Mouse (Mus musculus): ENCODE measurements around the gene Hoxb9. TPM values are rescaled to one million over a fixed set of nuclear protein-coding genes. Genes with fewer than 3 reads are reported as not detected.
A peak's percentile ranks its signal among the peaks of the same experiment; 100 is the strongest.

Hoxb9 gene
- polyA plus RNA-seq, 1 experiment from 2014 or later: 3.4 TPM

DNA sequence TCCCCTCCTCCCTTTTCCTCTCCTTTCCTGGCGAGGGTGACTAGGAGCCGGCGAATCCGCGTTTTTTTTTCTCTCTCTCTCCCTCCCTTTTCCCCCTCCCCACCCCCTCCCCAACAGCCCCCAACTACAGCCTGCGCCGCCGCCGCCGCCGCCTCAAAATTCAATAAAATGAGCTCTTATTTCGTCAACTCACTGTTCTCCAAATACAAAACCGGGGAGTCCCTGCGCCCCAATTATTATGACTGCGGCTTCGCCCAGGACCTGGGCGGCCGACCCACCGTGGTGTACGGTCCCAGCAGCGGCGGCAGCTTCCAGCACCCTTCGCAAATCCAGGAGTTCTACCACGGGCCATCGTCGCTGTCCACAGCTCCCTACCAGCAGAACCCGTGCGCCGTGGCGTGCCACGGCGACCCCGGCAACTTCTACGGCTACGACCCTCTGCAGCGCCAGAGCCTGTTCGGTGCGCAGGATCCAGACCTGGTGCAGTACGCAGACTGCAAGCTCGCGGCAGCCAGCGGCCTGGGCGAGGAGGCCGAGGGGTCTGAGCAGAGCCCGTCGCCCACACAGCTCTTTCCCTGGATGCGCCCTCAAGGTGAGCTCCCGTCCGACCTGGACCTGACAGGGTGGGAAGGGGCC, 11.7 kb downstream of the Hoxb9 start:
- peaks cover 82% of the 10 kb centered on the region for H3K4me1 ChIP-seq
- no peaks in the 10 kb centered on the region for H3K9me3 ChIP-seq (replicated peaks)
- peak; percentile 85 for DNase-seq (ENCODE audit: low spot score)
- H3K27me3 ChIP-seq (ENCODE audit: low read depth, poor library complexity, severe bottlenecking): peaks cover 99% of the 10 kb centered on the region
- H3K27ac ChIP-seq: peak overlapping the region; percentile 89
- WGBS: under 1% methylated on average over 49 of the region's 49 CpGs
- H3K36me3 ChIP-seq: no peaks in the 10 kb centered on the region
- peak overlapping the region; percentile 65 for H3K4me3 ChIP-seq

DNA sequence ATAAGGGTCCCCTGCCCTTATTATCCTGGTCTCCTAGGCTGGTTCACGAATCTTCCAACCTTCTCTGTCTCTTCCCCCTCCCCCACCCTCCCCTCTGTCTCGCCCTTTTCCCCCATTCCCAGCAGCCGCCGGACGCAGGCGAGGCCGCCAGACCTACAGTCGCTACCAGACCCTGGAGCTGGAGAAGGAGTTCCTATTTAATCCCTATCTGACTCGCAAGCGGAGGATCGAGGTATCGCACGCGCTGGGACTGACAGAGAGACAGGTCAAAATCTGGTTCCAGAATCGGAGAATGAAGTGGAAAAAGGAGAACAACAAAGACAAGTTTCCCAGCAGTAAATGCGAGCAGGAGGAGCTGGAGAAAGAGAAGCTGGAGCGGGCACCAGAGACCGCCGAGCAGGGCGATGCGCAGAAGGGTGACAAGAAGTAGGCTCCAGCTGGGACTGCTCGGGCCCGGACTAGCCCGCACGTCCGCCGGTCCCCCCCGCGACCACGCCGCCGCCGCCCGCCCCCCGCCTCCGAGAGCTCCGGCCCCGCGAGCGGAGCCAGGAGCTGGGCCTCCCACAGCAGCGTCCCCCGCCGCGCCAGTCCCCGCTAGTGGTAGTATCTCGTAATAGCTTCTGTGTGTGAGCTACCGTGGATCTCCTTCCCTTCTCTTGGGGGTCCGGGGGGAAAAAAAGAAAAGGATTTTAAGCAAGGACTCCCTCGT, 12.9 kb downstream of the Hoxb9 start:
- Histone ChIP-seq H3K27me3 (ENCODE audit: low read depth, poor library complexity, severe bottlenecking) (peaks cover 99% of the 10 kb centered on the region), H3K9me3 (replicated peaks) (no peaks in the 10 kb centered on the region), H3K4me3 (peak overlapping the region; percentile 65), H3K36me3 (no peaks in the 10 kb centered on the region), H3K27ac (peak overlapping the region; percentile 89), H3K4me1 (peaks cover 76% of the 10 kb centered on the region)
- WGBS: under 1% methylated on average over 49 of the region's 49 CpGs
- DNase-seq (ENCODE audit: low spot score): peak; percentile 77

DNA sequence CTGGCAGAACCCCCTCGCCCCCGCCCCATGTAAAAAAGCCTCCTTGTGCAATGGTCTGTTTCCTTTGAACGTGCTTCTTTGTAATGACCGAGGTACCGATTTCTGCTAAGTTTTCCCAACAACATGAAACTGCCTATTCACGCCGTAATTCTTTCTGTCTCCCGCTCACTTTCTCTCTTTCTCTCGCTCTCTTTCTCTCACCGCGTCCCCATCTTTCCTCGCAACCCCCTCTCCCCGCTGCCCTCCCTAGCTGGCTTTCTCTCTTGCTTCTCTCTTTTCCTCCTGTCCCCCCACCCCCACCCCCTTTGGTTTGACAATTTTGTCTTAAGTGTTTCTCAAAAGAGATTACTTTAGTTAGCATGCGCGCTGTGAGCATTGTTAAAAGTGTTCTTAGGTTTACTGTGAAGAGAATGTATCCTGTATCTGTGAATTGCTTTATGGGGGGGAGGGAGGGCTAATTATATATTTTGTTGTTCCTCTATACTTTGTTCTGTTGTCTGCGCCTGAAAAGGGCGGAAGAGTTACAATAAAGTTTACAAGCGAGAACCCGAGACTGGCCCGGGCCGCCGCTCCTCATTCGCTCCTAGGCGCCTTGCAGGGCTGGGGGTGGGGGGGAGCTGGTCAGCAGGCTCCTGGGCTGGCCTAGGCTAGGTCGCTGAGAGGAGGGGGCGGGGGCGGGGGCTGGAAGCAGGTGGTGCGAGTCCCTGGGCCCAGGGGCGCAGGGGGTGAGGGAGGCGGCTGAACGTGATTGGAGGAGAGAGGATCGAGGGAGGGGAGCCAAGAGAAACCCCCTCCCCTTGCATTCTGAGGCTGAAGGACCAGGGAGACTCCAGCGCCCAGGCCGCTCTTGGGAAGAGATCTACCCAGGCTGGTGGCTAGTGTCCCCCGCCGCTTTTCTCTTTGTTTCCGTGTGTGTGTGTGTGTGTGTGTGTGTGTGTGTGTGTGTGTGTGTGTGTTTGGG, 13.8 kb downstream of the Hoxb9 start:
- Histone ChIP-seq H3K4me3 (peak overlapping the region; percentile 65), H3K9me3 (replicated peaks) (no peaks in the 10 kb centered on the region), H3K27ac (peak overlapping the region; percentile 89), H3K4me1 (peaks cover 76% of the 10 kb centered on the region), H3K36me3 (no peaks in the 10 kb centered on the region), H3K27me3 (ENCODE audit: low read depth, poor library complexity, severe bottlenecking) (peaks cover 99% of the 10 kb centered on the region)
- DNase-seq (ENCODE audit: low spot score): peak; percentile 87
- WGBS: under 1% methylated on average over 37 of the region's 37 CpGs

- Histone ChIP-seq H3K9me3 (replicated peaks) (no peaks in the 10 kb centered on the region), H3K27ac (peak within 1 kb of the TSS; percentile 89), H3K4me3 (peak within 1 kb of the TSS; percentile 65), H3K4me1 (peaks cover 84% of the 10 kb centered on the region), H3K36me3 (no peaks in the 10 kb centered on the region), H3K27me3 (ENCODE audit: low read depth, poor library complexity, severe bottlenecking) (peaks cover 99% of the 10 kb centered on the region)
- peak; percentile 86 for DNase-seq (ENCODE audit: low spot score)
- under 1% methylated on average over 43 of the region's 43 CpGs for WGBS
These were observed 14.8 kb downstream of the Hoxb9 start, which contains the start of gene Hoxb7 for GRCm38 (mm10) chr11:96285771-96286738. Hoxb7 (plus strand) TSS chr11:96286623.

GRCm38 (mm10) chr11:96286739-96287385, 15.6 kb downstream of the Hoxb9 start:
- Histone ChIP-seq H3K4me3 (peak overlapping the region; percentile 65), H3K27me3 (ENCODE audit: low read depth, poor library complexity, severe bottlenecking) (peaks cover 99% of the 10 kb centered on the region), H3K36me3 (no peaks in the 10 kb centered on the region), H3K9me3 (replicated peaks) (no peaks in the 10 kb centered on the region), H3K27ac (peak overlapping the region; percentile 89), H3K4me1 (peaks cover 82% of the 10 kb centered on the region)
- WGBS: under 1% methylated on average over 55 of the region's 55 CpGs
- DNase-seq (ENCODE audit: low spot score): peak; percentile 73

DNA sequence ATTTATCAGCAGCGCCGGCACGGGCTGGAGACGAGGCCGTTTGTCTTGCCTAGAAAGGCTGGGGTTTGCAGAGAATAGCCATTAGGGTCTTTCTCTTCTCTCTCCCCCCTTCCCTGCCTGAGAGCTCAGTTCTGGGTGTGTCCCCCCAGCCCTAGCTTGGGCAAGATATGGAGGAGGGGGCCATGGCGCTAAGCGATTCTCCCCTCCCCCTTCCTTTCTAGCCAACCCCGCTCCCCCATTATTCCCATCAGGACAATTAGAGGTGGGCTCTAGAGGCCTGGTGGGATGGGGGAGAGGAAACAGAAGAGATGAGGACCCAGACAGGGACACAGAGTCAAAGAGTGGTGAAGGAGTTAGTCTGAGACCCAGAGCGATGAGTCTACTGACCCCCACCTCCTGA, 16.2 kb downstream of the Hoxb9 start:
- Histone ChIP-seq H3K4me3 (peak overlapping the region; percentile 65), H3K36me3 (no peaks in the 10 kb centered on the region), H3K27ac (peak overlapping the region; percentile 89), H3K4me1 (peaks cover 82% of the 10 kb centered on the region), H3K27me3 (ENCODE audit: low read depth, poor library complexity, severe bottlenecking) (peaks cover 99% of the 10 kb centered on the region), H3K9me3 (replicated peaks) (no peaks in the 10 kb centered on the region)
- WGBS: 2% methylated on average over 9 of the region's 9 CpGs
- DNase-seq (ENCODE audit: low spot score): no peak

- no peak for DNase-seq (ENCODE audit: low spot score)
- no peak overlapping the region for H3K4me3 ChIP-seq
- no peaks in the 10 kb centered on the region for H3K36me3 ChIP-seq
- H3K27me3 ChIP-seq (ENCODE audit: low read depth, poor library complexity, severe bottlenecking): peaks cover 99% of the 10 kb centered on the region
- H3K4me1 ChIP-seq: peaks cover 82% of the 10 kb centered on the region
- 28% methylated on average over 1 of the region's 1 CpGs for WGBS
- H3K27ac ChIP-seq: no peak overlapping the region
- H3K9me3 ChIP-seq (replicated peaks): no peaks in the 10 kb centered on the region
These were observed 17.4 kb downstream of the Hoxb9 start for GRCm38 (mm10) chr11:96288455-96289221.

- Histone ChIP-seq H3K27me3 (ENCODE audit: low read depth, poor library complexity, severe bottlenecking) (peaks cover 99% of the 10 kb centered on the region), H3K27ac (no peak overlapping the region), H3K4me1 (peaks cover 80% of the 10 kb centered on the region), H3K4me3 (no peak overlapping the region), H3K36me3 (no peaks in the 10 kb centered on the region), H3K9me3 (replicated peaks) (no peaks in the 10 kb centered on the region)
- no peak for DNase-seq (ENCODE audit: low spot score)
- 22% methylated on average over 21 of the region's 21 CpGs for WGBS
These were observed 18.0 kb downstream of the Hoxb9 start for GRCm38 (mm10) chr11:96289293-96289692.

GRCm38 (mm10) chr11:96289837-96290236, 18.6 kb downstream of the Hoxb9 start:
- H3K27ac ChIP-seq: no peak overlapping the region
- WGBS: 37% methylated on average over 6 of the region's 6 CpGs
- no peak overlapping the region for H3K4me3 ChIP-seq
- no peak for DNase-seq (ENCODE audit: low spot score)
- peaks cover 80% of the 10 kb centered on the region for H3K4me1 ChIP-seq
- H3K36me3 ChIP-seq: no peaks in the 10 kb centered on the region
- no peaks in the 10 kb centered on the region for H3K9me3 ChIP-seq (replicated peaks)
- H3K27me3 ChIP-seq (ENCODE audit: low read depth, poor library complexity, severe bottlenecking): peaks cover 99% of the 10 kb centered on the region

DNA sequence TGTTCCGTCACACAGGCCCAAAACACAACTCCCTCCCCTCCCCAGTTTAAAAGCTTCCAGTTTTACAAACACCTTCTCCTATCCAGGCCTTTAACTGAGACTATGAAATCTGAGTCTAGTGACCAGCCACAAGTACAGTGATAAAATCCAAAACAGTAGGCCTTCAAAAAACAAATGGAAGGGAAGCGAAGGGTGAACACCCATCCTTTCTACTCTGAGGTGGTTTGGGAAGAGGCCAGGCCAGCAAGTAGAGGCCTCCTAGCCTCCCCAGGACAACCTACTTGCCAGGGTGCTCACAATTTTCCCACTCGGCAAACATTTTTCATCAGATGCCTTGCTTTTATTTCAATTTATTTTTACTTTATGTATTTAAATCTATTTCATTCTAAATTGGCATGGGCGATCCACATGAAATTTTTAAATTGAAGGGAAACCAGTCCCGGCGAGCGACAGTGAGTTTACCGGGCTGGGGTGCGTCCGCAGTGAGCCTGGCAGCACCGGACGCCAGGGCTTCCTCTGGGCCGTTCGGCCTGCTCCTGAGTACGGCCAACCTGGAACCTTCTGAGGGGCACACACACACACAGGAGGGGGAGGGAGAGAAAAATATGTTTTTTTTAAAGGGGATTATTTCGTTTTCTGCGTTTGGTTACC, 19.6 kb downstream of the Hoxb9 start:
- no peak for DNase-seq (ENCODE audit: low spot score)
- H3K27ac ChIP-seq: no peak overlapping the region
- WGBS: 16% methylated on average over 17 of the region's 17 CpGs

More for the DNA sequence above, 19.6 kb downstream of the Hoxb9 start:
- Histone ChIP-seq H3K36me3 (no peaks in the 10 kb centered on the region), H3K27me3 (ENCODE audit: low read depth, poor library complexity, severe bottlenecking) (peaks cover 99% of the 10 kb centered on the region), H3K4me1 (peaks cover 80% of the 10 kb centered on the region), H3K4me3 (no peak overlapping the region), H3K9me3 (replicated peaks) (no peaks in the 10 kb centered on the region)
